Mouse (Mus musculus) heart, adult 2 months (tissue): ENCODE data around the gene Chd3.

Source experiments
- CTCF ChIP-seq: fragments of 200-600 bp; IDR thresholded peaks from 2 replicates; pipeline ENCODE4 v1.8.1; 2022; ENCODE audit warnings: antibody characterized with exemption, mild to moderate bottlenecking, moderate library complexity
- EP300 ChIP-seq: fragments of 200-500 bp; IDR thresholded peaks from 2 replicates; pipeline ENCODE4 v1.6.1; 2011; ENCODE audit warnings: low read depth, low read length, control low read depth; ENCODE audit not compliant: insufficient read depth
- POLR2A ChIP-seq: fragments of 200-500 bp; IDR thresholded peaks from 2 replicates; pipeline ENCODE4 v1.6.1; 2011; ENCODE audit warnings: mild to moderate bottlenecking, low read depth, low read length, control low read depth; ENCODE audit not compliant: insufficient read depth

- no peak for TF ChIP-seq POLR2A
- TF ChIP-seq CTCF: no peak
- TF ChIP-seq EP300: no peak
These were observed 38.1 kb downstream of the Chd3 start for GRCm38 (mm10) chr11:69331152-69331551.
